9 mouse cellular contexts compared by ENCODE assay signal in genomic region chr11:52297352-52297751, GRCm38 (mm10). TPM values are rescaled to one million over a fixed set of nuclear protein-coding genes. Genes with fewer than 3 reads are reported as not detected.
A peak's percentile ranks its signal among the peaks of the same experiment; 100 is the strongest.
DNase-seq lines count a peak whose midpoint lies in the region; ATAC-seq and TF ChIP-seq lines count a peak whose summit lies in the region.
"Had no signal": no experiment of that assay in that cellular context is flagged by ENCODE, and none has a peak within 500 bp of the region (broad histone marks: within the 10 kb centered on the region; RNA-seq: fewer than 3 reads in every experiment).

No protein-coding gene starts in this region.

- no peaks in the 10 kb centered on the region for H3K79me2 ChIP-seq in liver, adult 2 months (ENCODE audit: control insufficient read depth, insufficient read depth, low read length)

- TF ChIP-seq POLR2A in liver, adult 2 months (IDR thresholded peaks at IDR 0.05; ENCODE audit: extremely low read depth, insufficient read depth, low read length), result no peak
- TF ChIP-seq POLR2A in thymus, adult 2 months (IDR thresholded peaks at IDR 0.05; ENCODE audit: control insufficient read depth, extremely low read depth, insufficient read depth, low read length, poor library complexity), result no peak

- peak; percentile 87 to 88 for DNase-seq in B cell, adult 2 months
- DNase-seq in adrenal gland, adult 2 months, result peak; percentile 86
- DNase-seq in embryo, embryonic 10.5 days (ENCODE audit: low spot score), result peak; percentile 81
- DNase-seq in liver, adult 2 months (ENCODE audit: extremely low read depth, low read depth, low spot score), result peak; percentile 23
- DNase-seq in ovary, adult 18-20 months (ENCODE audit: low spot score), result peak; percentile 35
- DNase-seq in thymus, adult 2 months, result peak; percentile 87

- H3K9me3 ChIP-seq in kidney, embryonic 16.5 days (ENCODE audit: low read length), result no peaks in the 10 kb centered on the region
- H3K9me3 ChIP-seq: embryonic facial prominence, embryonic 13.5 days had no signal

- H3K27me3 ChIP-seq in kidney, embryonic 16.5 days (ENCODE audit: insufficient read depth, low read length), result no peaks in the 10 kb centered on the region
- H3K27me3 ChIP-seq in liver, adult 2 months (ENCODE audit: control insufficient read depth, insufficient read depth, low read length), result no peaks in the 10 kb centered on the region
- no peaks in the 10 kb centered on the region for H3K27me3 ChIP-seq in thymus, adult 2 months (ENCODE audit: control insufficient read depth, insufficient read depth, low read length)
- H3K27me3 ChIP-seq: embryonic facial prominence, embryonic 13.5 days had no signal

- H3K9ac ChIP-seq in kidney, embryonic 16.5 days (replicated peaks; ENCODE audit: low read length), result no peak overlapping the region
- no peak overlapping the region for H3K9ac ChIP-seq in liver, adult 2 months (ENCODE audit: low read depth, low read length)
- H3K9ac ChIP-seq: embryonic facial prominence, embryonic 13.5 days had no signal

- peak; percentile 93 for ATAC-seq in granulocyte monocyte progenitor cell, adult 5-6 weeks (replicated peaks; ENCODE audit: poor library complexity, severe bottlenecking)
- peak; percentile 88; the same call in 1 of the 2 replicates for ATAC-seq in kidney, embryonic 16.5 days (ENCODE audit: low FRiP score, low TSS enrichment)

- no peaks in the 10 kb centered on the region for H3K36me3 ChIP-seq in kidney, embryonic 16.5 days (ENCODE audit: insufficient read depth, low read length)
- H3K36me3 ChIP-seq in liver, adult 2 months (ENCODE audit: control insufficient read depth, insufficient read depth, low read length), result no peaks in the 10 kb centered on the region
- no peaks in the 10 kb centered on the region for H3K36me3 ChIP-seq in thymus, adult 2 months (ENCODE audit: control insufficient read depth, insufficient read depth, low read length)
- H3K36me3 ChIP-seq: embryonic facial prominence, embryonic 13.5 days had no signal

- H3K4me2 ChIP-seq in kidney, embryonic 16.5 days (replicated peaks; ENCODE audit: low read depth, low read length), result no peak overlapping the region
- H3K4me2 ChIP-seq: embryonic facial prominence, embryonic 13.5 days had no signal

- H3K4me1 ChIP-seq in kidney, embryonic 16.5 days (ENCODE audit: insufficient read depth, low read length), result 0 out of 2 replicates have a peak, but pooled peaks cover 2% of the 10 kb centered on the region
- H3K4me1 ChIP-seq in liver, adult 2 months (ENCODE audit: control insufficient read depth, insufficient read depth, low read length), result no peaks in the 10 kb centered on the region
- peaks cover 71% of the 10 kb centered on the region for H3K4me1 ChIP-seq in thymus, adult 2 months (replicated peaks; ENCODE audit: control insufficient read depth, insufficient read depth, low read length)
- H3K4me1 ChIP-seq: embryonic facial prominence, embryonic 13.5 days had no signal

- 13% methylated on average over 9 of the region's 9 CpGs for WGBS in kidney, embryonic 16.5 days
- WGBS in liver, adult 2 months, result 12% methylated on average over 9 of the region's 9 CpGs
- 13% methylated on average over 9 of the region's 9 CpGs for WGBS in thymus, adult 2 months

- H3K4me3 ChIP-seq in kidney, embryonic 16.5 days (ENCODE audit: low read length), result no peak overlapping the region
- no peak overlapping the region for H3K4me3 ChIP-seq in liver, adult 2 months (ENCODE audit: insufficient read depth, low read depth, low read length)
- H3K4me3 ChIP-seq in thymus, adult 2 months (ENCODE audit: control insufficient read depth, insufficient read depth, low read length), result no peak overlapping the region
- H3K4me3 ChIP-seq: embryonic facial prominence, embryonic 13.5 days had no signal

- no peak overlapping the region for H3K27ac ChIP-seq in kidney, embryonic 16.5 days (ENCODE audit: low read length)
- H3K27ac ChIP-seq in liver, adult 2 months (replicated peaks; ENCODE audit: insufficient read depth, low read depth, low read length), result no peak overlapping the region
- peak overlapping the region; percentile 86 for H3K27ac ChIP-seq in thymus, adult 2 months (ENCODE audit: control insufficient read depth, insufficient read depth, low read length)
- H3K27ac ChIP-seq: embryonic facial prominence, embryonic 13.5 days had no signal

- TF ChIP-seq CTCF in liver, adult 2 months (IDR thresholded peaks at IDR 0.05; ENCODE audit: low read depth, low read length), result peak; percentile 89
- TF ChIP-seq CTCF in thymus, adult 2 months (IDR thresholded peaks at IDR 0.05; ENCODE audit: borderline replicate concordance, control insufficient read depth, extremely low read depth, insufficient read depth, low read length, poor library complexity), result peak; percentile 94

RNA-seq across cellular contexts. Expression of gene Tcf7, which starts 14.5 kb away (rescaled TPM):
- 10 to 100 TPM; 32.1 to 48.6 TPM for total RNA-seq in adrenal gland, adult 2 months (2021)
- polyA plus RNA-seq in adrenal gland, adult 2 months (2012; rRNA removed), result 56.1 and 60.3 TPM in 2 replicates
- 1.4 TPM in 1 of 2 replicates, not detected in the other for total RNA-seq in granulocyte monocyte progenitor cell, adult 5-6 weeks (2014; fragmentation: Nextera tagmentation)
- total RNA-seq in granulocyte monocyte progenitor cell, adult 5-6 weeks (2017), result 0.30 and 0.82 TPM in 2 replicates
- polyA plus RNA-seq in kidney, embryonic 16.5 days (2015; fragmentation: Nextera tagmentation; extraction: Ambion mirVana), result 5.6 and 7.1 TPM in 2 replicates
- total RNA-seq in liver, adult 2 months (2014; rRNA removed), result 1.1 and 1.2 TPM in 2 replicates
- polyA plus RNA-seq in liver, adult 2 months (2012; rRNA removed), result 5.7 and 7.5 TPM in 2 replicates
- polyA plus RNA-seq in thymus, adult 2 months (2012; rRNA removed), result 2,910 and 3,273 TPM in 2 replicates

Comparison
In these comparisons a context has a peak if more than half of its experiments do, and no peak if none do; other contexts are left out.
1. DNase-seq: peak in every context shown above with its lines; median percentile 88 in B cell, adult 2 months; 87 in thymus, adult 2 months; 86 in adrenal gland, adult 2 months; 81 in embryo, embryonic 10.5 days; 35 in ovary, adult 18-20 months; 23 in liver, adult 2 months.
2. RNA of gene Tcf7, which starts 14.5 kb away (polyA plus RNA-seq): 2,910 to 3,273 TPM in thymus, adult 2 months; 56.1 to 60.3 TPM in adrenal gland, adult 2 months, 5.7 to 7.5 TPM in liver, adult 2 months and 5.6 to 7.1 TPM in kidney, embryonic 16.5 days; every median in the first group is over 10 times any median in the second.